Mouse (Mus musculus) retina, embryonic 14.5 days (tissue): ENCODE data around the gene Prdm11.

Experiments used
- DNase-seq: peaks from one replicate; pipeline ENCODE4 v3.0.0-alpha.2; 2015; ENCODE audit warnings: low spot score

Prdm11 gene

GRCm38 (mm10) chr2:92966257-92966656, 79.7 kb downstream of the Prdm11 start:
- DNase-seq: no peak

DNA sequence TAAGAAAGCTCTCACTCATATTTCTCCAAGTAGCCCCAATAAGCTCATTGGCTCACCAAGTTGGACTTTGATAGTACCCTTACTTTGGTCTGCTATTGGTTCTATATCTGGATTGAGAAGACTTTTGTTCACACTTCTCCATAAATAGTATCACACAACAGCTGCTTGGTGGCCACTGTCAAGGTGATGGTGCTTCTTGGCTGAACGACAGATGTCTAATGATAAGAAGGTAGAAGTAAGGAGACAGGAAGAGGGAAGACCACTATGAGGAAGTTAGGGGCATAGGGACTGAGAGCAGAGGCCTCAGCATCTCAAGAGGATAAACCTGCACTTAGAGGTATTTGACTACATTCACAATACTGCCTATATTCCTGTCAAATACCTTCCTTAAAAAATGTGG, 81.6 kb downstream of the Prdm11 start:
- DNase-seq: no peak

- no peak for DNase-seq
Observed at GRCm38 (mm10) chr2:92958640-92959039, 87.3 kb downstream of the Prdm11 start.

- DNase-seq: no peak
Observed at GRCm38 (mm10) chr2:92956943-92957342, 89.0 kb downstream of the Prdm11 start.

GRCm38 (mm10) chr2:92954404-92955114, 91.4 kb downstream of the Prdm11 start:
- peak; percentile 83 for DNase-seq

DNA sequence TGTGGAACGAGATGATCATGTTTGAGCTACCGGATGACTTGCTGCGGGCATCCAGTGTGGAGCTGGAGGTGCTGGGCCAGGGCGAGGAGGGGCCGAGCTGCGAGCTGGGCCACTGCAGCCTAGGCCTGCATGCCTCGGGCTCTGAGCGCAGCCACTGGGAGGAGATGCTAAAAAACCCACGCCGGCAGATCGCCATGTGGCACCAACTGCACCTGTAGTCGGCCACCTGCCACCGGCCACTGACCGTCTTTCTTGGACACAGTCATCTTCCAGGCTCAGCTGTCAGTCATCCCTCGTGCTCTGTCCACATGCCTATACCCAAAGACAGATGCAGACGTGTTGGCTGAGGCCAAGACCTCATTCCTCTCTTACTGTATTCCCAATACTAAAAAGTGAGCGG, 92.5 kb downstream of the Prdm11 start:
- no peak for DNase-seq

- no peak for DNase-seq
Observed at GRCm38 (mm10) chr2:92949518-92949917, 96.4 kb downstream of the Prdm11 start.

DNA sequence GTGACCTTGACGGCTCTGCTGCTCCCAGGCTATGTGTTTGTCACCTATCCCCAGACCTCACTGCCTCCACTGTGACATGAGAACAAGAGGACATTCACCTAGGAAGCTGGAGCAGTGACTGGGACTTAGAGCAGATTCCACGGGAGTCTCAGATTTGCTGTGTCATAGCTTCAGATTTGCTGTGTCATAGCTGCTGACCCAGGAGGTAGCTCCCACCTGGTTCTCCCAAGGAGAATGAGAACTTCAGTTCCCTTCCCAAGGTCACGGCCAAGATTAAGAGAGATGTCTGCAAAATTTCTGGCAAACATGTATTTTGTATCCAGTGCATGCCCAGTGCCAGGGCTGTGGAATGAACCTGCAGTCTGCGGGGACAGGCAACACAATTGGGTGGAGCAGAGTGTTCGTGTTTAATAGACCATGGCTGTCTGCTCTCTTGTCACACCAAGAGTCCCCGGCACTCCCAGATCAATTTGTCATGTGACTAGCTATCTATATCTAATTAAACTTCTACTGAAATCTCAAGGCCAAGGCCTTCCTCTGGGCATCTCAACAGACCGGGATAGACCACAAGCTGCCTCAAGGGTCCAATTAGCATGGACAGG, 97.2 kb downstream of the Prdm11 start:
- DNase-seq: peak; percentile 20

- peak; percentile 46 for DNase-seq
Observed at GRCm38 (mm10) chr2:92947981-92948698, 97.8 kb downstream of the Prdm11 start.

DNA sequence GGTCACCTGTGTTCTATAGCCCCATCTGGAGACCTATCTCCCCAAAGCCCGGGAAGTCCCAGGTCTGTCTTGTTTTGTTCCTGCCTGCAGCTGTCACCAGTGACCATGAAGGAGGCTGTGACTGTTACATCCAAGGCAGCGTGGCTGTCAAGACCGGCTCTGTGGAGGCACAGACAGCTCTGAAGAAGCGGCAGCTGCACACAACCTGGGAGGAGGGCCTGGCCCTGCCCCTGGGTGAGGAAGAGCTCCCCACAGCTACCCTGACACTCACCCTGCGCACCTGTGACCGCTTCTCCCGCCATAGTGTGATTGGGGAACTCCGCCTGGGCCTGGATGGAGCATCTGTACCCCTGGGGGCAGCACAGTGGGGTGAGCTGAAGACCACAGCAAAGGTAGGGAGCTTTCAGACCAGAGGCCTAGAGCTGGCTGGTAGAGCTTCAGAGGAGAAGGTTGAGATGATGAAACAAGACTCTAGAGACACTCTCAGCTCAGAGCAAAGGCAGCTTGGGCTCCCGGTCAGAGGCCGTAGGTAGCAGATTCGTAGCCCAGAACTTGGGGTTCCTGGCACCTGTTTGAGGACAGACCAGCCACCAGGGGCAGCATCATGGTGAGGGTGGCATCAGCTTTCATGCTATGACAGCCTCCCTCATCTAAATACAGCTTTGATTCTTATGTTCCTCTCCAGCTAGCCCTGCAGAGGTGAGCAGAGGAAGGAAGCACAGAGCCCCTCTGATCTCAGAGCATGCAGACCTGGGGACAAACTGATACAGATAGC, 100.0 kb downstream of the Prdm11 start:
- no peak for DNase-seq

- no peak for DNase-seq
Observed at GRCm38 (mm10) chr2:92945125-92945746, 100.7 kb downstream of the Prdm11 start.

- DNase-seq: no peak
Observed at GRCm38 (mm10) chr2:92944356-92944755, 101.6 kb downstream of the Prdm11 start.

GRCm38 (mm10) chr2:92943406-92943805, 102.6 kb downstream of the Prdm11 start:
- no peak for DNase-seq

DNA sequence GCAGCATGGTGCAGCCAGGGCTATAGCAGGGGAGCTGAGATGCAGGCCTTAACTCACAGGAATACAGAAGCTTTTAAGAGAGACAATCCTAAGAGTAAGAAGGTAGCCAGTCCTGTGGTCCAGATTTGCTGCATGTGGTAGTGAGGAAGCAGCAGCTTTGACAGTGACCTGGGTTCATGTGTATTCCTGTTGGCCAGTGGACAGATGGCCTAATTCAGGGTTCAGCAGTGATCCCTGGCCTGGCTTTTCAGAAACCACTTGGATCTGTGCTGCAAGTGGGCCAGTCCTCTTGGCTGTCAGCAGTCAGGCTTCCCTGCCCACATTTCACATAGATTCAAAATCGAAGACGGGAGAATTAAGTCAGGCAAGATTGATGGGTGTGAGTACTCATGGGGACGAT, 104.5 kb downstream of the Prdm11 start:
- DNase-seq: no peak

GRCm38 (mm10) chr2:92940963-92941362, 105.0 kb downstream of the Prdm11 start:
- no peak for DNase-seq

DNA sequence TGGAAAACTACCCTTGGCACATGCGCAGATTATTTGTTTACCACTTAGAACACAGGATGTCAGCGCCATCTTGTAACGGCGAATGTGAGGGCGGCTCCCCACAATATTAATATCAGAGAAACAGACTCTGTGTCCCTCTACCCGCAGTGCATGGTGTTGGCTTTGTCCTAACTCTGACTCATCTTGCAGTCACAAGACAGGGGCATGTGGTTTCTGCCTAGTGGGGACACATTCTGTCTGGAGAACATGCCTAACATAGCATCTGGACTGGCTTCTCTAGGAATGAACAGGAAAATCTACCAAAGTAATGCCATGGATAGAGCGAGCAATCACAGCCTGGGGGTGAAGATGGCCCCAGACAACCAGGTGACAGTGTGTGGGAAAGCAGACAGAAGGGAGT, 107.1 kb downstream of the Prdm11 start:
- no peak for DNase-seq

DNA sequence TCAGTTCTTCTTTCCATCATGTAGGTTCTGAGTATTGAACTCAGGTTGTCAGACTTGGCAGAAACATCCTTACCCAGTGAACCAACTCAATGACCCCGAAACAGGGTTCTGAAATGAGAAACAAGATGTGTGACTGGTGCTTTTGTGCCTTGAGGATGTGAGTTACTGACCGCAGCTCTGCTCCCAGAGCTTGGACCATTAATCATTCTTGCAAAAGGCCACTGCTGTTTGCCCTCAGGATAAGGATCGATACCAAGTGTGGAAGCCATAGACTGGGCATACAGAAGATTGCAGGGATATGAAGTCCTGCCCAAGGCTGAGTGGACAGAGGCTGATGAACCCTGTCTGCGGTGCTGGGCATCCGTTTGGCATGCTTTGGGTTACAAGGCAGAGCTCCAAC, 107.9 kb downstream of the Prdm11 start:
- no peak for DNase-seq

DNA sequence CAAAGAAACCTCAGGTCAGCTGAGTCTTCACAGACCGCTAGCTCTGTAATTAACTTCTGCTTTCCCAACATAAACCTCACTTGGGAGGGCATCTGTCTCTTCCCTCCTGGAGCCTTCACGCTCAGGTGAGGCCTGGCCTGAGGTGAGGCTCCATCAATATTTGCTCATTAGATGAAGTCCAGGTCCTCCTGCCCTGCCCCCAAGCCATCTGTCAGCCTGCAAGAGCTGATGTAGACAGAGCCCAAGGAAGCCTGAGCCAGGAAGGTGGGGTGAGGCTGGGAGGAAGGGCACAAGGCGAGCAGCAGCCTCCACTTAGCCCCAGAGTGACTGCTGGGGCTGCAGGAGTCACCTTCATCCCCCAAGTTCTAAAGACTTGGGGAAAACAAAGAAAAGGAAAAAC, 110.5 kb downstream of the Prdm11 start:
- DNase-seq: no peak

GRCm38 (mm10) chr2:92934312-92934982, 111.5 kb downstream of the Prdm11 start:
- no peak for DNase-seq

DNA sequence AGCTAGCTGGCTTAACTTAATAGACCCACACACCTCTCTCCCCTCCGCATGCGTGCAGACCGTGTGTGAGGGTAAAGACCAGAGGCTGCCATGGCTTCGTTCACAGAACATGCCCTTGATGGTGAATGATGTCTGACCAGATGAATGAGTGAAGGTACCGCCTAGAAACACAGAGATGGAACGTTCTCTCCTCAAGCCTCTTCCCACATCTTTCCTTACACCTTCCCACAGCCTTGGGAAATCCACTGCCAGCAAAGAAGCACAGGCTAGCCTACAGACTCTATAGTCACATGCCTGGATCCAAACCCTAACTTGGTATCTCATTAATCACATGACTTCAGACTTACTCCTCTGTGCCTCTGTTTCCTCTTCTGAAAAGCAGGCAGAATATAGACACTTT, 112.6 kb downstream of the Prdm11 start:
- DNase-seq: no peak

- no peak for DNase-seq
Observed at GRCm38 (mm10) chr2:92931061-92931460, 114.9 kb downstream of the Prdm11 start.
